Mouse (Mus musculus) forebrain, embryonic 15.5 days (tissue): ENCODE results near the gene Lhfpl2. TPM values are rescaled to one million over a fixed set of nuclear protein-coding genes. Genes with fewer than 3 reads are reported as not detected.

ENCODE experiments used
- ATAC-seq: fragments of 200-750 bp; cut with Nextera tagmentation; replicated peaks from 2 replicates; pipeline ENCODE4 v1.8.0; 2017; ENCODE audit warnings: mild to moderate bottlenecking, moderate TSS enrichment, moderate library complexity
- H3K27ac ChIP-seq: fragments of 300-500 bp; sonication (generic); replicated peaks from 2 replicates; pipeline ENCODE4 v1.5.1; 2015; ENCODE audit warnings: mild to moderate bottlenecking, inconsistent platforms
- H3K27me3 ChIP-seq: fragments of 300-500 bp; sonication (generic); 2 replicates; pipeline ENCODE4 v1.6.1; 2015; ENCODE audit warnings: inconsistent platforms
- H3K36me3 ChIP-seq: fragments of 300-500 bp; sonication (generic); 2 replicates; pipeline ENCODE4 v1.6.1; 2015; ENCODE audit warnings: mild to moderate bottlenecking, inconsistent platforms
- H3K4me1 ChIP-seq: fragments of 300-500 bp; sonication (generic); 2 replicates; pipeline ENCODE4 v1.6.1; 2015; ENCODE audit warnings: inconsistent platforms
- H3K4me2 ChIP-seq: fragments of 300-500 bp; sonication (generic); replicated peaks from 2 replicates; pipeline ENCODE4 v1.6.1; 2015; ENCODE audit warnings: mild to moderate bottlenecking, inconsistent platforms
- H3K4me3 ChIP-seq: fragments of 300-500 bp; sonication (generic); 2 replicates; pipeline ENCODE4 v1.5.1; 2015; ENCODE audit warnings: mild to moderate bottlenecking, inconsistent platforms
- H3K9ac ChIP-seq: fragments of 300-500 bp; sonication (generic); replicated peaks from 2 replicates; pipeline ENCODE4 v1.6.1; 2015; ENCODE audit warnings: mild to moderate bottlenecking, inconsistent platforms
- H3K9me3 ChIP-seq: fragments of 300-500 bp; sonication (generic); 2 replicates; pipeline ENCODE4 v1.6.1; 2016; ENCODE audit warnings: inconsistent platforms
- WGBS: fragments of 180-500 bp; shearing (Covaris S2); methylation state at CpG from one replicate; pipeline ENCODE4 v1.1.7; 2015; ENCODE audit warnings: mixed read lengths; 5-methylcytosine and 5-hydroxymethylcytosine counted together
- polyA plus RNA-seq: library from polyadenylated mRNA; unstranded; fragments of >200 nt; fragmentation: Nextera tagmentation; extraction: Ambion mirVana; gene quantifications from 2 replicates; pipeline ENCODE4 v1.2.1, GENCODE M21; 2015

The Lhfpl2 gene
- polyA plus RNA-seq, 1 experiment from 2014 or later = 14.7 TPM

GRCm38 (mm10) chr13:94069421-94070307 is 12.1 kb downstream of the Lhfpl2 start:
- no peak for ATAC-seq
- H3K4me2 ChIP-seq = no peak overlapping the region
- H3K9ac ChIP-seq = no peak overlapping the region
- H3K4me3 ChIP-seq = no peak overlapping the region
- no peak overlapping the region for H3K27ac ChIP-seq
- H3K9me3 ChIP-seq = no peaks in the 10 kb centered on the region
- 42% methylated on average over 16 of the region's 16 CpGs for WGBS
- H3K36me3 ChIP-seq = no peaks in the 10 kb centered on the region
- H3K4me1 ChIP-seq = no peaks in the 10 kb centered on the region
- no peaks in the 10 kb centered on the region for H3K27me3 ChIP-seq

GRCm38 (mm10) chr13:94070308-94070619 is 12.7 kb downstream of the Lhfpl2 start:
- Histone ChIP-seq H3K4me3 (no peak overlapping the region), H3K27ac (no peak overlapping the region), H3K4me2 (no peak overlapping the region), H3K36me3 (no peaks in the 10 kb centered on the region), H3K9me3 (no peaks in the 10 kb centered on the region), H3K9ac (no peak overlapping the region), H3K27me3 (no peaks in the 10 kb centered on the region), H3K4me1 (no peaks in the 10 kb centered on the region)
- 94% methylated on average over 3 of the region's 3 CpGs for WGBS
- no peak for ATAC-seq

GRCm38 (mm10) chr13:94070927-94071326 is 13.3 kb downstream of the Lhfpl2 start:
- Histone ChIP-seq H3K4me1 (no peaks in the 10 kb centered on the region), H3K27ac (no peak overlapping the region), H3K27me3 (no peaks in the 10 kb centered on the region), H3K9me3 (no peaks in the 10 kb centered on the region), H3K9ac (no peak overlapping the region), H3K4me2 (no peak overlapping the region), H3K36me3 (no peaks in the 10 kb centered on the region), H3K4me3 (no peak overlapping the region)
- WGBS = 87% methylated on average over 3 of the region's 3 CpGs
- ATAC-seq = no peak

- no peak for ATAC-seq
- H3K9ac ChIP-seq = no peak overlapping the region
- H3K27me3 ChIP-seq = no peaks in the 10 kb centered on the region
- whole genome bisulfite sequencing = 79% methylated on average over 9 of the region's 9 CpGs
- no peak overlapping the region for H3K4me3 ChIP-seq
- no peak overlapping the region for H3K4me2 ChIP-seq
- no peaks in the 10 kb centered on the region for H3K4me1 ChIP-seq
- H3K27ac ChIP-seq = no peak overlapping the region
- H3K9me3 ChIP-seq = no peaks in the 10 kb centered on the region
- H3K36me3 ChIP-seq = no peaks in the 10 kb centered on the region
These were observed 15.6 kb downstream of the Lhfpl2 start for GRCm38 (mm10) chr13:94073046-94073715.

- no peak overlapping the region for H3K4me2 ChIP-seq
- no peak overlapping the region for H3K4me3 ChIP-seq
- no peak overlapping the region for H3K9ac ChIP-seq
- WGBS = 64% methylated on average over 5 of the region's 5 CpGs
- H3K27ac ChIP-seq = no peak overlapping the region
- ATAC-seq = no peak
- H3K9me3 ChIP-seq = no peaks in the 10 kb centered on the region
- H3K27me3 ChIP-seq = no peaks in the 10 kb centered on the region
- H3K36me3 ChIP-seq = no peaks in the 10 kb centered on the region
- no peaks in the 10 kb centered on the region for H3K4me1 ChIP-seq
These were observed 16.1 kb downstream of the Lhfpl2 start for GRCm38 (mm10) chr13:94073716-94074115.

GRCm38 (mm10) chr13:94075181-94075580 is 17.6 kb downstream of the Lhfpl2 start:
- no peaks in the 10 kb centered on the region for H3K27me3 ChIP-seq
- no peak overlapping the region for H3K4me2 ChIP-seq
- no peak overlapping the region for H3K9ac ChIP-seq
- H3K4me3 ChIP-seq = no peak overlapping the region
- H3K9me3 ChIP-seq = no peaks in the 10 kb centered on the region
- H3K36me3 ChIP-seq = no peaks in the 10 kb centered on the region
- 93% methylated on average over 1 of the region's 1 CpGs for WGBS
- ATAC-seq = no peak
- H3K4me1 ChIP-seq = no peaks in the 10 kb centered on the region
- no peak overlapping the region for H3K27ac ChIP-seq

GRCm38 (mm10) chr13:94077136-94078018 is 19.8 kb downstream of the Lhfpl2 start:
- H3K4me3 ChIP-seq = no peak overlapping the region
- H3K27ac ChIP-seq = no peak overlapping the region
- H3K9me3 ChIP-seq = no peaks in the 10 kb centered on the region
- no peak overlapping the region for H3K4me2 ChIP-seq
- H3K4me1 ChIP-seq = no peaks in the 10 kb centered on the region
- H3K27me3 ChIP-seq = no peaks in the 10 kb centered on the region
- H3K36me3 ChIP-seq = no peaks in the 10 kb centered on the region
- 51% methylated on average over 14 of the region's 14 CpGs for WGBS
- no peak for ATAC-seq
- H3K9ac ChIP-seq = no peak overlapping the region

GRCm38 (mm10) chr13:94083196-94083595 is 25.6 kb downstream of the Lhfpl2 start:
- H3K27me3 ChIP-seq = no peaks in the 10 kb centered on the region
- no peak overlapping the region for H3K4me3 ChIP-seq
- no peak for ATAC-seq
- H3K9ac ChIP-seq = no peak overlapping the region
- WGBS = 34% methylated on average over 8 of the region's 8 CpGs
- H3K27ac ChIP-seq = no peak overlapping the region
- H3K36me3 ChIP-seq = no peaks in the 10 kb centered on the region
- H3K4me2 ChIP-seq = no peak overlapping the region
- H3K9me3 ChIP-seq = no peaks in the 10 kb centered on the region
- no peaks in the 10 kb centered on the region for H3K4me1 ChIP-seq

GRCm38 (mm10) chr13:94084220-94085126 is 26.9 kb downstream of the Lhfpl2 start:
- Histone ChIP-seq H3K9ac (no peak overlapping the region), H3K36me3 (no peaks in the 10 kb centered on the region), H3K27ac (no peak overlapping the region), H3K4me2 (no peak overlapping the region), H3K27me3 (no peaks in the 10 kb centered on the region), H3K9me3 (no peaks in the 10 kb centered on the region), H3K4me1 (no peaks in the 10 kb centered on the region), H3K4me3 (no peak overlapping the region)
- WGBS = 80% methylated on average over 15 of the region's 15 CpGs
- no peak for ATAC-seq

GRCm38 (mm10) chr13:94086090-94086808 is 28.7 kb downstream of the Lhfpl2 start:
- Histone ChIP-seq H3K27me3 (no peaks in the 10 kb centered on the region), H3K27ac (no peak overlapping the region), H3K4me3 (no peak overlapping the region), H3K9ac (no peak overlapping the region), H3K9me3 (no peaks in the 10 kb centered on the region), H3K36me3 (no peaks in the 10 kb centered on the region), H3K4me2 (no peak overlapping the region), H3K4me1 (no peaks in the 10 kb centered on the region)
- WGBS = 91% methylated on average over 12 of the region's 12 CpGs
- ATAC-seq = no peak

- Histone ChIP-seq H3K4me2 (no peak overlapping the region), H3K36me3 (no peaks in the 10 kb centered on the region), H3K27ac (no peak overlapping the region), H3K27me3 (no peaks in the 10 kb centered on the region), H3K9ac (no peak overlapping the region), H3K4me1 (no peaks in the 10 kb centered on the region), H3K9me3 (no peaks in the 10 kb centered on the region), H3K4me3 (no peak overlapping the region)
- ATAC-seq = no peak
- 58% methylated on average over 9 of the region's 9 CpGs for WGBS
These were observed 29.5 kb downstream of the Lhfpl2 start for GRCm38 (mm10) chr13:94087061-94087460.
